Mouse (Mus musculus): ENCODE measurements around the gene Ppp2r2c.
A peak's percentile ranks its signal among the peaks of the same experiment; 100 is the strongest.

Ppp2r2c gene

DNA sequence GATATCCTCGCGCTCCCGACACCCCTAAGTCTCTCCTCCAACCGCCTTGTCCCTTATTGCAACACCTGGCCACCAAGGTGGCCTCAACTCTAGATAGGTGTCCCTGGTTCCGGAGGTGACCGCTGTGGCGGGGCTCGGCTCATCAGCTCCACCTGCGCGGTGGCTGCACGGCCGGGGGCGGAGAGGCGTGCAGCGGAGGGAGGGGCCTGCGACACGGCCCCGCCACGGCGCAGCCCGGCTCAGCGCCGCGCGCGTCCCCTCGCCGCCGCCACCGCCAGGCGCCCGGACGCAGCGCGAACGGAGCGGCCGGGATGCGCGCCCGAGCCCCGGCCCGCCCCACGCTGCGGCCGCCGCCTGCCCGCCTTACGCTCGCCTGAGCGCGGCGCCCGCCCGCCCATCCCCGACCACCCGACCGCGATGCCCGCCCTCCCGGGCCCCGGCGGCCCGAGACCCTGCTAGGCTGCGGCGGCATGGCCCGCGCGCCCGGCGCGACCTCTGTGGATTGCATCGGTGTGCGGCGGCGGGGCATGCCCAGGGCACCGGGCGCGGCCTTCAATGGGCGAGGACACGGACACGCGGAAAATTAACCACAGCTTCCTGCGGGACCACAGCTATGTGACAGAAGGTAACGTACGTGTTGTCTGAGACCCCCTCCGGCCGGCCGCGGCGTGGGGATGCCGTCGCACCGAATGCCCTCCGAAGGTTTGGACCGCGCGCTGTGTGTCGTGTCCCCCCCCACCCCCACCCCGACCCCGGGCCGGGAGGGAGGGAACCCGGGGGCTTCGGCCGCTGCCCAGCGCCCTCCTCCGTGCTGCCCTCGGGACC, at the start of gene Ppp2r2c:
Gene Ppp2r2c (plus strand): TSS at position 248 of the 825 bp plus-strand sequence.
- DNase-seq (ENCODE audit: low spot score), result no peak

DNA sequence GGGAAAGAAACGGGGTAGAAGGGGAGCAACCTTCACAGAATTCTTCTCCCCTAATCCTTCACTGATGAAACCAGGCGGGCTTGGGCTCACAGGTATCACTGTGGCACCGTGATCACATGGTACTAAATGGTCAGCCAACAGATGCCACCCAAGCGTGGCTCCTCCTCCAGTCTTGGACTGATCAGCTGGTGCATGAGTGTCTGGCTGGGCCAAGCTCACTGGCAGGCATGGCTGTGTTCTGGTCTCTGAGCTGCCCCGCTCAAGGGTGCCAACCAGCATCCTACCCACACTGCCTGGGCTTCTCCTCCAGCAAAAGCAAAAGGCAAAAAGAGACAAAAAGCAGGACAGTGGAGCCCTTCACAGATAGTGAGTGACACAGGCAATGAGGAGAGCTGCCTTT, 48.6 kb upstream of the Ppp2r2c start:
- DNase-seq (ENCODE audit: low spot score), result no peak

DNA sequence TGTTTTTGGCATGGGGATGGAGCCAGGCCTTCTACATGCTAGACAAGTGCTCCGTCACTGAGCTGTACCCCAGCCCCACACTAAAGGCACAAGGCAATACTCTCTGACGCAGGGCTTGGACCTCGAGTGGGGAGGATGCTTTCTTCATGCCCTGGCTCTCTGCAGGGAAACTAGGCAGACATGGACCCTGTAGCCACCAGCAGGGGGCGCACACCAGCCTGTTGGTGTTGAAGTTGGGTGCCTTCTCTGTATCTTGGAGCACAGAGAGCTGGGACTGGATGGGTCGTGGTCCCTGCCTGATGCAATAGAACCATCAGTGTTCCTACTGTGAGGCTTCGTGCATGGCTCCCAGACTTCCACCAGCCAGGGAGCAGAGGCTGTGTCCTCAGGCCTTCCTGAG, 48.2 kb upstream of the Ppp2r2c start:
- DNase-seq (ENCODE audit: low spot score), result no peak

DNA sequence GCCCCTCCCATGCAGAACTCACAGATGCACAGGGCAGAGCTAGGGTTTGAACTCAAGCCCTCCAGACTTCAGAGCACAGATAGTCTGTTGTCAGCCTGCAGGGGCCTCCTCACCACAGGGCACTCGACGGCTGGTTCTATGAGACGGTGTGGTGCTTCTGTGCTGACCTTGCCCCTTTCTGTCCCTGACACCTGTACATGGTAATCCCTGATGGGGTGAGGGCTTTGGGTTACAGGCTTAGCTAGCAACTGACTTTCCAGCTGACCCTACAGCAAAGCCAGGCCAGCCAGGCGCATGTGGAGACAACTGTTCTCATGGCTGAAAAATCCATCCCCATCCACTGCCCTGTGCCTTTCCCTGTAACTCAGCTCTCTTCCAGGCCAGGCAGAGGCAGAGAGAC, 45.4 kb upstream of the Ppp2r2c start:
- no peak for DNase-seq (ENCODE audit: low spot score)

DNA sequence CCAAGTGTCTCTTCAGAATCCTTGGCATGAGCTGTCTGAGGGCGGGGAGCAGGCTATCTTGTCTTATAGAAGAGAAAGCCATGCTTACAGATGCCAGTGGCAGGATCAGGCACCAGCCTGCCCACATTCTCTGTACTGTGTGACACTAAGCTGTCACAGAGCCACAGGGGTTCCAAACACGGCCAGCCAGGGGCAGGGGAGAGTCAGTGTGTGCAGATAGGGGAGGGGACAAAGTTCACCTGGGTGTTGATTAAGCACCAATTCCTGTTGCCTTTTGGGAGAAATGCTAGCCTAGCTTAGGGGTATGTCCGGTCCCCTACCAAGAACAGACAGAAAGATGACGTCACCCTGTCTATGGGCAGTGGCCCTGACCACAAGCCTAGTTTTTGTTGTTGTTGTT, 39.2 kb upstream of the Ppp2r2c start:
- DNase-seq (ENCODE audit: low spot score), result no peak

DNA sequence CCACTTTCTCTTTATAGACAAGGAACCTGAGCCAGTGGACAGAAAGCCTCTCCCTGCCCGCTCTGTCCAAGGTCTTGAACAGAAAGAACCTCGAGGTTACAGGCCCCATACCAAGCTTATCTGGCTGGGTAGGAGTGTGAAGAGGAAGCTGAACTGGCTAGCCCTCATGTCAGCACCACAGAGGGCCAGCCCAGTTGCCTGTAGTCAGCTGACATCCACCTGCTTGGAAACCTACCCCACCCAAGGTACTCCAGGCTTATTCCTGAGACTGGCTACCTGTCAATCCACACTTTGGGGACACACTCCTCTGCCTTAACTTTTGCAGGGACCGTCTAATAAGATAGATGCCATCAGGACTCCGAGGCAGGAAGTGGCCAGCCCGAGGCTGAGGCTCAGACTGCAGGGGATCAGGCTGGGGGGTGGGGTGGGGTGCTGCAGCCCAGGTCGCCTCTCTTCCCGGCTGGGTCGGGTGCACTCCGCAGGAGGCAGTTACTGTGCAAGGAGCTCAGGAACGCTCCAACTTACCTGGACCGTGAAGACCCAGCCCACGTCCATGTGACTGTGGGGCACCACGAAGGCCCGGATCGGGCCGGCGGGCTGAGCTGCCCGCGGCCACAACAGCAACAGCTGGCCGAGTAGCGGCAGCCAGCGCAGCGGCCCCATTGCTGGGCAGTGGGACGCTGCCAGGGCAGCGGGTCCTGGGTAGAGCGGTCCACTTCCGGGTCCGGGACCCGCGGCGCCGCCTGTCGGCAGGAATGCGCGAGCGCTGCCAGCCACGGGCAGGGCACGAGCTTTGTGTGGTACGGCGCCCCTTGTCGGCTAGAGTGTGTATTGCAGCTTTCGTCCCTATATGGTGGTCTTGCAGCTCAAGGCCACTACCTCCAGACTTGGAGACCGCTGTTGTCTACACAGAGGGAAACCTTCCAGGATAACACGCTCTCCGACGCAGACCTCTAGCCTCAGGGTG, 38.1 kb upstream of the Ppp2r2c start, which contains the start of gene Man2b2:
Gene Man2b2 (minus strand): TSS at position 741 of the 967 bp plus-strand sequence.
- peak; percentile 94 for DNase-seq (ENCODE audit: low spot score)

DNA sequence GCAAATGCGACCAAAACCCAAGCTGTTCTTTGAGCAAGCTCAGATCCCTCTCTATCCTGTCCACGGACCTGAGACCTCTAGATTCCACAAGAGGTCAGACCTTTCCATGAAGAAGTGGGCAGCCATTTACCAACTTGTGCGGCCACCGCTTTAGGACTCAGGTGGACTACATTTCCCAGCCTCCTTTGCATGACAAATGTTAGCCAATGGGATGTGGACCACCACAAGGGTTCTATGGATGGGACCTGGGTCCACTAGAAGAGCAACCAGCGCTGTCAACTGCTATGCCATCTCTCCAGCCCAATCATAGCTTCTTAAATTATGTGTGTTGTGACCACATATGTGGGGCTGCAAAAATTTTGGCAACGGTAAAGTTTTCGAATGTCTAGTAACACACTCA, 37.0 kb upstream of the Ppp2r2c start:
- DNase-seq (ENCODE audit: low spot score), result no peak

DNA sequence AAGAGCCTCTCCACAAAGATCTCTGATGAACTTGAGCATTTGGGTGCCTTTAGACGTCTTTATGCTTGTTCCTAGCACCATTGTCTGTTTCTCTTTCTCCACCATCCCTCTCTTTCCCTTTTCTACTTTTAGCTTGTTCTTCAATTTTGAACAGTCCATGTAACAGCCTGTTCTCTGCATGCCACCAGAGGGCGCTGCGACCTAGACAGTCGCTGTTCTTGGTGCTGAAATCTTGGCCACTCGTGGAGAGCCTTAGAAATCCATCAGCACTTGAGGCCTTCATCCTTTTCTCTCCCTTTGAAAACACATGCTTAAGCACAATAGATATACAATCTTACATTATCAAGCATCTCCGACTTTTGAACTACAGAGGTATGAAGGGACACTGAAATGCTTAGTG, 32.4 kb upstream of the Ppp2r2c start:
- DNase-seq (ENCODE audit: low spot score), result peak; percentile 75

DNA sequence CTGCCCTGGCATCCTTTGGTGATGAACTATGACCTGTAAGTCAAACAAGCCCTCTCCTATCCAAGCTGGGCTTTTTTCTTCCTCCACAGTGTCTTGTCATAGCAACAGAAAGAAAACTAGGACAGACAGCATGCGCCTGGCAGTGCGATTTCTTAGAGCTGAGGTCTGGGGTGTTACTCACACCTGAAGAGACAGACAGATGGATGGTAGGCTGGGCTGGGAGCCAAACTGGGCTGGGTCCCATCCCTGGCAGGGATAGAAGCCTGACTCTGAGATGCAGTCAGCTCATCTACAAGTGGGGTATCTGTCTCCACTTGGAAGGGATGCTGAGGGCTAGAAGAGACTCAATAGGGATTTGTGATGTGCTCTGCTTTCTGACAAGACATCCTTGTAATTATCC, 29.3 kb upstream of the Ppp2r2c start:
- no peak for DNase-seq (ENCODE audit: low spot score)

DNA sequence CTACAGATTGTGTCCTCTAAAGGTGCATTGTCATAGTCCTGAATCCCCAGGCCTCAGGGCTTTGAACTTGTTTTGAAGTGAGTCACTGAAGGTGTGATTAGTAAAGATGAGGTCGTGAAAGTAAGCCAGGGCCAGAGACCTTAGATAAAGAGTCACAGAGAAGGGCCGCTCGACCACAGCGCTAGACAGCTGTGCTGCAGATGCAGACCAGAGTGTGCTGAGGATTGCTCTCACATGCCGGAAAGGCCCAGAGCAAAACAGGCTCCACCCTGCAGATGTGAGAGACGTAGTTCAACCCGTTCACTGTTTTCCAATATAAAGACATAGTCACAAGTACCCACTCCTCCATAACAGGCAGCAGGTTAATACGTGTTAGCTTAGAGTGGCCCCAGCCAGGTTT, 28.7 kb upstream of the Ppp2r2c start:
- DNase-seq (ENCODE audit: low spot score), result no peak

DNA sequence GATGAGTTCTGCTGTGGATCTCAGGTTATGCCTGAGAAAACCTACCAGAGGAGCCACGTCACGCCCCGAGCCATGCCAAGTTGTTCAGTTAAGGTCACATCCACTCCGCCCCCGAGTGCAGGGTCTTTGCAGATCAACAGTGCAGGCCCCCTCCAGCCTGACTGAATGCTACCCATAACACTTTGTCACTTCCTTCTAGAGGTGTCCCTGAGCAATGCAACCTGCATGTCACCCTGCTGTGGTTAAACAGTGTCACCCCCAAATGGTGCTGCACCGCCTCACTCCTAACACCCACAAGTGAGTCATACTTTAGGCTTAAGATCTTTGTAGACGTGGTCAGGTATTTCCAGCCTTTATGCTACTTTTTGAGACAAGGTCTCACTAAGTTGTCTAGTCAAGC, 28.2 kb upstream of the Ppp2r2c start:
- no peak for DNase-seq (ENCODE audit: low spot score)

DNA sequence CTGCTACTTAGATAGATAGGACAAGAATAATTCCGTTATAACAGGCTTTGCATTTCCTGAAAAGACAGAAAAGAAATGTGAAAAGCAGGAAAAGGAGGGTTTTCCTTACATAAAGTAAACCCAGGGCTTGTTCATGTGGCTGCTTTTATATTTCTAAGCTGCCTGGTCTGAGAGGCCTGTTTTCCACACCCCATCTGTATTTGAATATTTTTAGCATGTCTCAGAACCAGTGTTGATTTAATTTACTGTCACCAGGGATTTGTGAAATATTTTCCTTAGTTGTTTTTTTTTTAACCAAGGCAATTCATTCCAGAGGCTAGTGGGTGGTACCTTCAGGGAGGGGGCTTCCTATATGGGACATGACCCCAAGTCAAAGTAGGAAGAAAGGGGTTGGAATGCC, 26.6 kb upstream of the Ppp2r2c start:
- no peak for DNase-seq (ENCODE audit: low spot score)

DNA sequence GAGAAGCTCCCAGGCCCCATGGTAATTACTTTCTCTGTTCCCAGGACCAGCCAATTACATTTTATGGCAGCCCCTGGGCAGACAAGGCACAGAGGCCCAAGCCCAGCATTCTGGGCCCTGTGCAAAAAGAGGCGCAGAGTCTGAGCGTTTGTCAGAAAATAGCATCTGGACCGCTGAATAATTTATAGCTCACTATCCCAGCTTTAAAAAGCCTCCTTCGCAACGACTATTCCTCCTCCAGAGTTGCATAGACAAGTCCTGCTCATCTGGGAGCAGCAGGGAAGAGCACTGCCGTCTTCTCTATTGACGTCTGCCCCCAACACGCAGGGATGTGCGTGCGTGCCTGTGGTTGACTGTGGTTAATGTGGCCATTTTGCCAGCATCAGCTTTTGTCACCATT, 23.8 kb upstream of the Ppp2r2c start:
- DNase-seq (ENCODE audit: low spot score), result no peak

DNA sequence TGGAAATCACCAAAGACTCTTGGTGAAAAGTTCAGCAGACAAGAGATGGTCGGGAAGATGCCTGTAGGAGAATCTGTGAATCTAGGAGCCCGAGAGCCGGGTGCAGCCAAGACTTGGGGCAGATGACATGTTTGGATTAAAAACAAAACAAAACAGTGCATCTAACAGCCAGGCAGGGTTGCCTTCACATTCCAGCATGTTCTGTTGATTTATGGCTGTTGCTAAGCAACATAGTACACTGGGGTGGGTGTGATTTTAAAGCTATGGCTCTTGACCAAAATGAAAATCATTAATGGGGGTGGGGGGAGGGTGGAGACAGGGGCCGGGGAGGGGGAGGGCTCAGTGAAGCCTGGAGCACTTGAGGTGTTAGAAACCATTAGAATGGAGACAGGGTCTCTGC, 16.7 kb upstream of the Ppp2r2c start:
- no peak for DNase-seq (ENCODE audit: low spot score)

DNA sequence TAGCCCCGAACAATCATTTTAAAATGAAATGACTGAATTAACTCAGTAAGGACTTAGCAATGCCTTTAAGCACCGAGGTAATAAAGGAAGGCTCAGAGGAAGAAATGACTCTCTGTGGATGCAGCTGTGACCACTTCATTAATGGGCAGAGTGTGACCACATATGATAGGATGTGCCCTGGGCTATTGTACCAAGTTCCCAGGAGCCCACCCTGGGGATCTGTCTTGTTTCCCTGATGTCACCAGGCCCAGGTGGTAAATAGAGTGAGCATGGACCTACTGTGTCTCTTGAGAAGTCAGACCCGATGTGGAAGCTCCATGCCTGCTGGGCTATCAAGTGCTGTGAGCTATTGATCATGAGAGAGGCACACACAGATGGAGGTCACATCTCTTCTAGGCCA, 13.1 kb upstream of the Ppp2r2c start:
- DNase-seq (ENCODE audit: low spot score), result no peak

DNA sequence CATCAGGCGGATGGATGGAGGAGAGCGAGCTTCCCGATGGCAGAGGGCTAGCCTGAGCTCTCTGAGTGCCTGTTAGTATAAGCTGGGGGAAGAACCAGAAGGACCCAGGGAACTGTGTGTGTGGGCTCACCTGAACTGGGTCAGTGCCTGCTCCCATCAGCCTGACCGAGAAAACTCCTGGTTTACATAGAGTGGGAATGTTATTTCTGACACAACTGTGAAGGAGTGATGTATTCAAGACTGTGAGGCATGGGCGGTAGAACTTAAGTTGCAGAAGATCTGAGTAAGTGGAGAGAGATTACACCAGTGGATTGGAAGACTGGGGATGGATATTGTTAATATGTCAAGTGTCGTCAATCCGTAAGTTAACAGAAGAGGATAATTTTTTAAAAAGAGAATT, 11.8 kb upstream of the Ppp2r2c start:
- no peak for DNase-seq (ENCODE audit: low spot score)

DNA sequence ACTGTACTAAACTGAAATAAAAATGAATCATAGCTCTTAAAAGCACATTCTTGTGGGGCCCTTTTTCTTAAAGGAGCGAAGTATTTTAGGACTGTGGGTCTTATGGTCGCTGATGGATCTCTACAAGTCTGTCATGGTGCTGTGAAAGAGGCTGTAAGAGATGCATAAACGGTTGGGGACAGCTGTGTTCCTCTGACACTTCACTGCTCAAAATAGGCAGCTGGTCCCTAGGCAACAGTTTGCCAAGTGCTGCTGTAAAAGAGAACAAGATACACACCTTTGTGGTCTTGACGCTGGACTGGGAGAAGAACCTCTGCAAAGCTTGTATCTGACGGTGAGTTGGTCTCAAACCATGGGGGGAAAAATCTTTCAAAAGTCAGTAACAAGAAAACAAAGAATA, 10.8 kb upstream of the Ppp2r2c start:
- no peak for DNase-seq (ENCODE audit: low spot score)

DNA sequence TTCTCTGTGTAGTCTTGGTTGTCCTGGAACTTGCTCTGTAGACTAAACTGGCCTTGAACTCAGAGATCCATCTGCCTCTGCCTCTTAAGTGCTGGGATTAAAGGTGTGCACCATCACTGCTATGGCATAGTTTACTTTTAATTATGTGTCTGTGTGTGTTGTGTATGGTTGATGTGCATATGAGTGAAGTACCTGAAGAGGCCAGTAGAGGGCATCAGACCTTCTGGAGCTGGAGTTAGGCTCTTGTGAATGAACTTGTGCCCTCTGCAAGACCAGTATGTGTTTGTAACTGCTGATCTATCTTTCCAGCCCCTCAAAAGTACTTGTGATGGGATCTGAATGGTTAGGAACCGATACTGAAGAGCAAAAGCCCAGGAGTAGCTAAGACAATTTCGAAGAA, 7.2 kb upstream of the Ppp2r2c start:
- no peak for DNase-seq (ENCODE audit: low spot score)

DNA sequence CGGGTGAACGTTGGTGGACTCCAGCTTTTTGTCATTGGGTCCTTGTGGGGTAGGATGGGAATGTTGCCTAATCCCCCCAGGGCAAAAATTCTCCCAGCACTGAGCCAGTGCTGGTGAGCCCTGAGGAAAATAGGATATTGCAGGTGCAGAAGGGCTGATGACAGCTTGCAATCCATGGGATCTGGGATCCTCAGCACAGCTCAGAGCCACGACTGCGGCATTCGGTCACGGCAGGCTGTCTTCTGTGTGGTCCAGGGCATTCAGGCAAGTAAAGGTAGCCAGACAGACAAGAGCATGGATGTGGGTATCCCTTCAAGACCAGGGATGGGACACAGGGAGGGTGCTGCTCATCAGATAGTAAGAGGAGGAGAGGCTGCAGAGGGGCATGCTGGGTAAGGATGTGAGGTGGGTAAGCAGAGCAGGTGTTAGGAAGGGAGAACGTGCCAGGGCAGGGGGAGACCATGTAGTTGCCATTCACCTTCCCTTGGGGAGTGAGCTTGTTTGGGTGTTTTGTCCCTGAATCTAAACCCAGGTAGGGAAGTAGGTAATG, 1.5 kb upstream of the Ppp2r2c start:
- DNase-seq (ENCODE audit: low spot score), result no peak

DNA sequence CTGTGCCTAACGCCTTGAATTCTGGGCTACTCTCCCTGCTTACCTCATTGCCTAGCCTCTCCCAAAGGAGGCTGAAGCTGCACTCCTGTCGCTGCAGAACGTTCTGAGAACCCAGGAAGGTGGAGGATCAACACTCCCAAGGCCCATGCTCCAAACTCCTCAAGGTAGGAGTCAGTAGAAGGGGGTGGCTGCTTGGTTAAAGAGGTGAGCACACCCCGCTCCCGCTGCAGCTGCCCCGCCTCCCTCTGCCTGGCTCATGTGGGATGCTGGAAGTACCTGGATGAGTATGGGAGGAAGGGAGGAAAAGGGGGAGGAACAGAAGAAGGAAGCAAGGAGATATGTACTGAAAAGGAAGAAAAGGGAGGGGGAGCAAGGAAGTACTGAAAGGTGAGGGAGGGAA, 752 bp upstream of the Ppp2r2c start:
- DNase-seq (ENCODE audit: low spot score), result no peak

DNA sequence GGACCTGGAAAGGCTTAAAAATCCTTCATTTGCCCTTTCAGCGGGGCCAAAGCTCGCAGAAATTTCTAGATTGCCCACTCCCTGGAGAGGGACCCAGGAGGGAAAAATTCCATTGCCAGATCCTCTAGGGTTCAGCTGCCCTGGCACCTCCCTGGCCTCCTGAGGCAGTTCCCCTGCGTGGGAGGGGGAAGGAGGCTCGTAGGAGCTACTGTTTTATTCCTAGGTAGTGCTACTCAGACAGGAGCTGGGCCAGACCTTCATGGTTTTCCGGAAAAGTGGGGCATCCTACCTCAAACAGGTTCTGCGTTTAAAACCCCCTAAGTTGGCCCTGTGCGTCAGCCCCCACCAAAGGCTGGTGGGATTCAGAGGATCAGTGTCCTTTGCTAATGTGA, 869 bp downstream of the Ppp2r2c start:
- no peak for DNase-seq (ENCODE audit: low spot score)

DNA sequence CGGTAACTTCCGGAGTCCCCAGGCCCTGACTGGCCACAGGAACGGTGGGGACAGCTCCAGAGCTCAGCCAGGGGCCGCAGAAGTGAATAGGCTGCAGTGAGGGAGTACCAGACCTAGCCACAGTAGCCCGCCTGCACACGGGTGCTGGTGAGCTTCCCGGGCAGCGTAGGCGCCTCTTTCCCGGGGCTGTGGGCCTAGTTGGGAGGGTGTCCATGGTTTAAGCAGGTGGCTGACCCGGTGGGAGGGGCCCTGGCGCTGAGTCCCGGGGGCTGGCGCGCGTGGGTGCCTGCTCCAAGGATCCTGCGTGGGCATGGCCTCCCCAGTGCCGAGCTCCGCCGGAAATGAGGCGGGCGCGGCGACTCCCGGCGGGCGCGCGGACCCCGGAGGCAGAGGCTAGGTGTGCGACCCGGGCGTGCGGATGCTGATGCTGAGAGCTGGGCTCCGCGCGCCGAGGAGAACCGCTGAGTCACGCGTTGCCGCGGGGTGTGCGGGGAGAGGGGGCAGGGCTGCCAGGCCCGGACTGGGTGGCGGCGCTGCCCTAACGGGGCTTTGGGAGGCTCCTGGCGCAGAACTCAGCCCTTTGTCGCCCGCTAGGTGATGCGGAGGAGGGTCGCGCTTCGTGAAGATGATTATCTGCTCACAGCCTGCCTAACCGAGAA, 1.4 kb downstream of the Ppp2r2c start:
- DNase-seq (ENCODE audit: low spot score), result no peak

All from ovary, postnatal 14 days (tissue).